Mouse (Mus musculus): ENCODE measurements around the gene Sh3pxd2b. TPM values are rescaled to one million over a fixed set of nuclear protein-coding genes. Genes with fewer than 3 reads are reported as not detected.

The Sh3pxd2b gene
- polyA plus RNA-seq, 1 experiment from 2014 or later: 23.7 TPM

DNA sequence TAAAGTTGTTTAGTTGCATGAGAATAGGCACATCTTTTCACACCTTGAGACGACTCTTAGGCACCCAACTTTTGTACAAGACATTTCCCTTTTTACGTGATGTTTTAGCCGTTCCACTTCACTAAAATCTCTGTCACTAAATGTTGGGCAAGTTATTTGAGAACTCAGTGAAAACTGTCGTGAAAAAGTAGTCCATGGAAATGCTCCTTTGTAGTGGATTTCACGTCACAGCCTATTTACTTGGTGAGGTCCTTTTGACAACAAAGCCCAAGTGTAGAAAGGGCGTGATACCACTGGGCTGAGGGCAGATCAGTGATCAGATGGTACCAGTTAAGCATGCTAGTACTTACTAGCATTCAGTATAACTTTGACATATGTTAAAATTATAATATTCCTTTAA is 108.7 kb downstream of the Sh3pxd2b start:
- Histone ChIP-seq H3K4me3 (ENCODE audit: low read depth, low read length) (peak overlapping the region; percentile 93), H3K4me1 (ENCODE audit: control insufficient read depth, insufficient read depth, low read length) (0 out of 2 replicates have a peak, but pooled peaks cover 4% of the 10 kb centered on the region), H3K9me3 (ENCODE audit: control insufficient read depth, low read length) (no peaks in the 10 kb centered on the region), H3K9ac (ENCODE audit: low read length) (peak overlapping the region; percentile 97), H3K4me2 (ENCODE audit: low read depth) (peak overlapping the region; percentile 84), H3K36me3 (ENCODE audit: control insufficient read depth, insufficient read depth, low read length) (no peaks in the 10 kb centered on the region), H3K27me3 (ENCODE audit: control insufficient read depth, insufficient read depth, low read length) (no peaks in the 10 kb centered on the region), H3K27ac (ENCODE audit: low read depth, low read length) (no peak overlapping the region)
- 11% methylated on average over 6 of the region's 6 CpGs for WGBS
- ATAC-seq (ENCODE audit: insufficient read depth, low FRiP score, low TSS enrichment): no peak
- DNase-seq (ENCODE audit: low spot score): no peak

DNA sequence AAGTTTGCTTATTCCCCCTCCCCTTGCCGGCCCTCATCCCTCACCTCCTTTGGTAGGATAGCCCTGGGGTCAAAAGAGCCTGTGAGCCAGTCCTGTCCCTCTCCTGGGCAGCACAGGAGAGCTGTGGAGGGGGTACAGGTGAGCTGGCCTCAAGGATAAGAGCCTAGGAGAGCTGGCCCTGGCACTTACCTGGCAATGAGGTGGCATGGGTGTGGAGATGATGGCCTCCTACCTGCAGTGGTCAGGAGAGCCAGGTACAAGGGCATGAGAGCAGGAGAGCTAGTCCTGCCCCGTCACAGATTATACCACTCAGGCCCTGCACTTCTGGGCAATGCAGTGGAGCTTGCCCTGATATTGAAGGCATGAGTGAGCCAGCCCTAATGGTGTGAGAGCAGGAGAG is 116.7 kb downstream of the Sh3pxd2b start:
- no peaks in the 10 kb centered on the region for H3K36me3 ChIP-seq (ENCODE audit: control insufficient read depth, insufficient read depth, low read length)
- DNase-seq (ENCODE audit: low spot score): no peak
- H3K9ac ChIP-seq (ENCODE audit: low read length): no peak overlapping the region
- H3K4me3 ChIP-seq (ENCODE audit: low read depth, low read length): no peak overlapping the region
- no peak overlapping the region for H3K27ac ChIP-seq (ENCODE audit: low read depth, low read length)
- ATAC-seq (ENCODE audit: insufficient read depth, low FRiP score, low TSS enrichment): no peak
- H3K4me2 ChIP-seq (ENCODE audit: low read depth): no peak overlapping the region
- no peaks in the 10 kb centered on the region for H3K27me3 ChIP-seq (ENCODE audit: control insufficient read depth, insufficient read depth, low read length)
- H3K9me3 ChIP-seq (ENCODE audit: control insufficient read depth, low read length): no peaks in the 10 kb centered on the region
- WGBS: 78% methylated on average over 2 of the region's 2 CpGs
- no peaks in the 10 kb centered on the region for H3K4me1 ChIP-seq (ENCODE audit: control insufficient read depth, insufficient read depth, low read length)

DNA sequence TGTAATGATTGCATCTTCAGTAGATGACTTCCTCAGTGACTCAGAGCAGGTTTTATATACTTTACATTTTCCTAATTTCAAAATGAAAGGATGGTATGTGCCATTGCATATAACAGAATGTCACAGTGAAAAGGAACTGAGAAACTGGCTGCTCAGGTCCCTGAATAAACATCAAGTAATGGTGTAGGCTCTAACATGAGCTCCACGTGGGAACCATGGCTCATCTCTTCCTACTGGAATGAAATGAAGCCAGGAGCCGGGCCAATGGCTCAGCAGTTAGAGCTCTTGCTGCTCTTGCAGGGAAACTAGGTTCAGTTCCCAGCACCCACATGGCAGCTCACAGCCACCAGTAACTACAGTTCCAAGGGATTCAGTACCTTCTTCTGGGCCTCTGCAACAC is 124.3 kb downstream of the Sh3pxd2b start:
- ATAC-seq (ENCODE audit: insufficient read depth, low FRiP score, low TSS enrichment) (no peak), DNase-seq (ENCODE audit: low spot score) (no peak)
- Histone ChIP-seq H3K27ac (ENCODE audit: low read depth, low read length) (no peak overlapping the region), H3K4me1 (ENCODE audit: control insufficient read depth, insufficient read depth, low read length) (no peaks in the 10 kb centered on the region), H3K9me3 (ENCODE audit: control insufficient read depth, low read length) (no peaks in the 10 kb centered on the region), H3K9ac (ENCODE audit: low read length) (no peak overlapping the region), H3K36me3 (ENCODE audit: control insufficient read depth, insufficient read depth, low read length) (no peaks in the 10 kb centered on the region), H3K4me2 (ENCODE audit: low read depth) (no peak overlapping the region), H3K27me3 (ENCODE audit: control insufficient read depth, insufficient read depth, low read length) (no peaks in the 10 kb centered on the region), H3K4me3 (ENCODE audit: low read depth, low read length) (no peak overlapping the region)
- 72% methylated on average over 2 of the region's 2 CpGs for WGBS

DNA sequence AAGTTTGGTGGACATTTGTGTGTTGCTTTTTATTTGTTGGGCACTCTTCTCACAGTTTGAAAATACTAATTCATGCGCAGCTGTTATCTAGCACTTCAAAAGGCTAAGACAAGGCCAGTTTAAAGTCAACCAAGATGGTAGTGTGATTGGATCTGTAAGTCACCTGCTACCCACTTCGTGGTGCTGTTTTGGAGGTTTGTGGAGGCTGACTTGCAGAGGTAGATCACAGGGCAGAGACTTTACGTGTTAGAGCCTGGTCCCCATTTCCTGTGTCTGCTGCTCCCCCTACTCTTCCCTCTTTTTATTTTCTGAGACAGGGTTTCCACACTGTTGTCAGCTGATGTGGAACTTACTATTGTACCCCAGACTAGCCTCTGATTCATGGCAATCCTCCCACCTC is 127.1 kb downstream of the Sh3pxd2b start:
- no peak for ATAC-seq (ENCODE audit: insufficient read depth, low FRiP score, low TSS enrichment)
- no peak overlapping the region for H3K27ac ChIP-seq (ENCODE audit: low read depth, low read length)
- WGBS: 90% methylated on average over 3 of the region's 3 CpGs
- no peak overlapping the region for H3K4me2 ChIP-seq (ENCODE audit: low read depth)
- no peak for DNase-seq (ENCODE audit: low spot score)
- no peaks in the 10 kb centered on the region for H3K9me3 ChIP-seq (ENCODE audit: control insufficient read depth, low read length)
- no peaks in the 10 kb centered on the region for H3K36me3 ChIP-seq (ENCODE audit: control insufficient read depth, insufficient read depth, low read length)
- no peaks in the 10 kb centered on the region for H3K4me1 ChIP-seq (ENCODE audit: control insufficient read depth, insufficient read depth, low read length)
- H3K4me3 ChIP-seq (ENCODE audit: low read depth, low read length): no peak overlapping the region
- H3K27me3 ChIP-seq (ENCODE audit: control insufficient read depth, insufficient read depth, low read length): no peaks in the 10 kb centered on the region
- H3K9ac ChIP-seq (ENCODE audit: low read length): no peak overlapping the region

DNA sequence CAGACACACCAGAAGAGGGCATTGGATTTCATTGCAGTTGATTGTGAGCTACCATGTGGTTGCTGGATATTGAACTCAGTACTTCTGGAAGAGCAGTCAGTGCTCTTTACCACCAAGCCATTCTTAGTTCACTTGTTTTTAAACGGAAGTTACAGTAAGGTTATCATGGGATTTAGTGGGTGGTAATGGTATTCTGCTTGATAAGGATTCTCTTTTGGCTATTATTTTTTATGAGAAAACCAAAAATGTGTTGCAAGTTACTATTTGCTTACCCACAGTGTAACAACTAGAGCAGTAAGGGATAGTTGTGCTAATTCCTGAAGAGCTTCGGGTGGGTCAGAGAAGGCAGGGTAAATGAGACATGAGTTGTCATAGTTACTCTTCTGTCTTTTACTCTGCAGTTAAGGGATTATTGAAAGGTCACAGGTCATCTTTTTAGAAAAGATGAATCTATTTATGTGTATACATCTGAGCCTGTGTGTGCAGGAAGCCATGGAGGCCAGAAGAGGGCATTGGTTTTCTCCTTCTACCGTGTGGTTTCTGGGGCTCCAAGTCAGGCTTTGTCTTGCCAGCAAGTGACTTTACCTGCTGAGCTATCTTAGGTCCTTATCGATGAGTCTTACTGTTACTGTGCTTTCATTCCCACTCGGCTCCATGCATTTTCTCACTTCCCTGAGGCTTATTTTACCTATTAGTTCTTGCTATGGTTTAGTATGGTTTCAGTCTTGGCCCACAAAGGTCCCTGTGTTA is 128.0 kb downstream of the Sh3pxd2b start:
- H3K4me3 ChIP-seq (ENCODE audit: low read depth, low read length): no peak overlapping the region
- H3K4me1 ChIP-seq (ENCODE audit: control insufficient read depth, insufficient read depth, low read length): no peaks in the 10 kb centered on the region
- H3K27me3 ChIP-seq (ENCODE audit: control insufficient read depth, insufficient read depth, low read length): no peaks in the 10 kb centered on the region
- ATAC-seq (ENCODE audit: insufficient read depth, low FRiP score, low TSS enrichment): no peak
- H3K9me3 ChIP-seq (ENCODE audit: control insufficient read depth, low read length): no peaks in the 10 kb centered on the region
- no peak overlapping the region for H3K9ac ChIP-seq (ENCODE audit: low read length)
- DNase-seq (ENCODE audit: low spot score): no peak
- no peak overlapping the region for H3K27ac ChIP-seq (ENCODE audit: low read depth, low read length)
- H3K4me2 ChIP-seq (ENCODE audit: low read depth): no peak overlapping the region
- H3K36me3 ChIP-seq (ENCODE audit: control insufficient read depth, insufficient read depth, low read length): no peaks in the 10 kb centered on the region
- 87% methylated on average over 5 of the region's 5 CpGs for WGBS

Other genes starting within 250 kb of the Sh3pxd2b start
- 0.07 TPM in 1 of 2 replicates, not detected in the other for gene Il9r, start 147.5 kb upstream of the Sh3pxd2b start, polyA plus RNA-seq (2014; fragmentation: Nextera tagmentation; extraction: Ambion mirVana)
- gene Snrnp25, start 142.4 kb upstream of the Sh3pxd2b start, polyA plus RNA-seq (2014; fragmentation: Nextera tagmentation; extraction: Ambion mirVana): 73.4 and 80.3 TPM in 2 replicates
- 24.6 and 24.7 TPM in 2 replicates for gene Rhbdf1, start 125.5 kb upstream of the Sh3pxd2b start, polyA plus RNA-seq (2014; fragmentation: Nextera tagmentation; extraction: Ambion mirVana)
- gene Mpg, start 121.3 kb upstream of the Sh3pxd2b start, polyA plus RNA-seq (2014; fragmentation: Nextera tagmentation; extraction: Ambion mirVana): 29.4 and 31.2 TPM in 2 replicates
- gene Nprl3, start 80.1 kb upstream of the Sh3pxd2b start, polyA plus RNA-seq (2014; fragmentation: Nextera tagmentation; extraction: Ambion mirVana): 29.0 and 33.0 TPM in 2 replicates
- 2,412 and 2,433 TPM in 2 replicates for gene Hba-x, start 71.4 kb upstream of the Sh3pxd2b start, polyA plus RNA-seq (2014; fragmentation: Nextera tagmentation; extraction: Ambion mirVana)
- gene Hba-a1, start 64.3 kb upstream of the Sh3pxd2b start, polyA plus RNA-seq (2014; fragmentation: Nextera tagmentation; extraction: Ambion mirVana): 2,190 and 2,258 TPM in 2 replicates
- gene Hbq1b, start 60.9 kb upstream of the Sh3pxd2b start, polyA plus RNA-seq (2014; fragmentation: Nextera tagmentation; extraction: Ambion mirVana): 4.4 and 4.5 TPM in 2 replicates
- 4,557 and 4,602 TPM in 2 replicates for gene Hba-a2, start 51.3 kb upstream of the Sh3pxd2b start, polyA plus RNA-seq (2014; fragmentation: Nextera tagmentation; extraction: Ambion mirVana)
- gene Hbq1a, start 47.8 kb upstream of the Sh3pxd2b start, polyA plus RNA-seq (2014; fragmentation: Nextera tagmentation; extraction: Ambion mirVana): 0.42 TPM in 1 of 2 replicates, not detected in the other
- 61.4 and 72.6 TPM in 2 replicates for gene Ubtd2, start 107.5 kb downstream of the Sh3pxd2b start, polyA plus RNA-seq (2014; fragmentation: Nextera tagmentation; extraction: Ambion mirVana)
- gene Efcab9, start 184.3 kb downstream of the Sh3pxd2b start, polyA plus RNA-seq (2014; fragmentation: Nextera tagmentation; extraction: Ambion mirVana): 0.41 TPM in 1 of 2 replicates, not detected in the other
- gene Stk10, start 185.5 kb downstream of the Sh3pxd2b start, polyA plus RNA-seq (2014; fragmentation: Nextera tagmentation; extraction: Ambion mirVana): 2.1 and 2.4 TPM in 2 replicates

Data from neural tube, embryonic 11.5 days (tissue).